Mouse (Mus musculus): ENCODE measurements around the gene Gse1.

- TF ChIP-seq CTCF (IDR thresholded peaks at IDR 0.05; ENCODE audit: extremely low read depth, insufficient read length, insufficient replicate concordance, low read depth, low read length): no peak
- no peak for TF ChIP-seq POLR2A (IDR thresholded peaks at IDR 0.05; ENCODE audit: low read depth, low read length)
These were observed 16.9 kb upstream of the Gse1 start for GRCm38 (mm10) chr8:120211345-120211744.
